Mouse (Mus musculus) kidney, adult 11 months (tissue): ENCODE data around the gene Gdf7.

ENCODE experiments used
- DNase-seq: peaks from one replicate; pipeline ENCODE4 v3.0.0; 2022

Gdf7 gene

DNA sequence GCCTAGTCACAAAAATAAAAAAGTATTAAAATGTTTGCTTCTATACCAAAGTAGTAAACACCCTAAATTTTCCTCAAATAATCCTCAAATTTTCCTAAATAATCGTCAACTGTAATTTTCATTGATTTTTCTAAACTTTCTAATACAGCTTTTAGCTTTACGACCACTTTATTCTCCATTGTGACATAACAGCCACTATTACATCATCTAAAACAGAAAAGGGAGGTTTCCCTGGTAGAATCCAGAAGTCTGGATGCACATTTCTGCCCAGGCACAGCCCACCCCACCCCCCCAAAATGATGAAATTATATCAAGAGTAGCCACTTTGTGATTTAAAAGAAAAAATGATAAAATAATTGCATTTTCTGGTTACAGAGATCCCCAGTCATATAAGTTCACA lies 5.6 kb downstream of the Gdf7 start:
- DNase-seq, result no peak

GRCm38 (mm10) chr12:8295307-8295913 lies 6.3 kb downstream of the Gdf7 start:
- no peak for DNase-seq

DNA sequence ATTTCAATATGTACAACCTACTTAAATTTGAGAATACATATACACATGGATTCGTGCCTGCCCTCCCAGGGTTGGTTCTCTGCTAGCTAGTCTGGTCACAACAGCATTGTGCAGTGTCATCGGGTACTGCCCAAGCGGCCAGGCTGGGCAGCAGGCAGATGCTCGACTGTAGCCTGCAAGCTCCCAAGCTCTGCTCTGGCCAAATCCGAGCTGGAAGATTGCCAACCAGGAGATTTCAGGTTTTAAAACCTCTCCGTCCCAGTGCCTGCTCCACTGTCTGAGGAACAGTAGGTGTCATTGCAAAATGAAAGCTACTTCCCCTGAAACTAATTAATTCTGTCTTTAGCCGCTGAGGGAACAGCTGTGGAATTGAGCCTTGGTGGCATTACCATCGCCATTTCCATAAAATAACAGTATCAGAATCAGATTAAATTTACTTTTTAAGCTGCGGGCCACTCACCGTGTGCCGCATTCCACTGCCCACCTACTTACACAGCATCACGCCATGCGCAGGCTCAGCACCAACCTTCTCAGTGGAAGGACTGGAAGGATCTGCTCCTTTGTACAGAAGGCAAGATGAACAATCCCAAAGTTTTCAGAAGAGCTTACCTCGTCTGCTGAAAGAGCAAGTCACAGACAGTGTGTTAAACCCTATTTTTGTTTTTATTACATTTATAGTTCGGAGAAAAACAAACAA lies 10.4 kb downstream of the Gdf7 start:
- DNase-seq, result no peak

DNA sequence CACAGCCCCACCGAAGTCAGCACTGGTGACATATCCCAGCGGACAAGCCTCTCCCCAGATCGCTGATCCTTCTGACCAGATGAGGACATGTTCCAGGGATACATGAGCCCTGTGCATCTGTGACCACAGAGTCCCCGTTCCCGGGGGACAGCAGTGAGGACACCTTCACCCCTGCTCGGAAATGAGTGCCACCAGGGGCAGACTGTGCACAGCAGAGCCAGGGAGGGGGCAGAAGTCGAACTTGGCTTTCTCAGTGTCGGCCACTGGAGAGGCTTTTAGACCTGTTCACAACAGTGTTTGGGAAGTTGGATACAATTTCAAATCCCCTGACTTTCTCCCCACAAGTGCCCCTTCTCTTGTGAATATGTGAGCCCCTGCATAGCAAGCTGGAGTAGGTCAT lies 12.3 kb downstream of the Gdf7 start:
- DNase-seq, result no peak

GRCm38 (mm10) chr12:8289099-8289498 lies 12.7 kb downstream of the Gdf7 start:
- no peak for DNase-seq

GRCm38 (mm10) chr12:8287970-8288369 lies 13.8 kb downstream of the Gdf7 start:
- no peak for DNase-seq

GRCm38 (mm10) chr12:8281225-8282017 lies 20.3 kb downstream of the Gdf7 start:
- no peak for DNase-seq

DNA sequence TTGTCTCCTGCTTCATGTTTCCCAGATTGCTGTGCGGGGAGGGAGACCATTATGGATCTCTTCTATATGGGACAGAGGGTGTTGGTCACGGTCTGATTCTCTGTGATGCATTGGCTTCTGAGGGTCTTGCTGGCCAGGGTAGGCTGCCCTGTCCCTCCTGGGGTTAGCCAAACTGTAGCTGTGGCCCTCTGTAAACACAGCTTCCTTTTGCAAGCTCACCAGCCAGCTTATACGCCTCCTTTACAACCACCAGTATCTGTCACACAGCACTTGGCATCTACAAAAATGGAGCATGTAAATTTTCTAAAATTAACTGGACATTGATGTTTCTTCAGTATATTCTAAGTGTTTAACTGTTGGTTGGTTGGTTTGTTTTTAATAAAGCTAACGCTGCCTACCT lies 26.3 kb downstream of the Gdf7 start:
- DNase-seq, result no peak

GRCm38 (mm10) chr12:8273471-8274171 lies 28.1 kb downstream of the Gdf7 start:
- no peak for DNase-seq

DNA sequence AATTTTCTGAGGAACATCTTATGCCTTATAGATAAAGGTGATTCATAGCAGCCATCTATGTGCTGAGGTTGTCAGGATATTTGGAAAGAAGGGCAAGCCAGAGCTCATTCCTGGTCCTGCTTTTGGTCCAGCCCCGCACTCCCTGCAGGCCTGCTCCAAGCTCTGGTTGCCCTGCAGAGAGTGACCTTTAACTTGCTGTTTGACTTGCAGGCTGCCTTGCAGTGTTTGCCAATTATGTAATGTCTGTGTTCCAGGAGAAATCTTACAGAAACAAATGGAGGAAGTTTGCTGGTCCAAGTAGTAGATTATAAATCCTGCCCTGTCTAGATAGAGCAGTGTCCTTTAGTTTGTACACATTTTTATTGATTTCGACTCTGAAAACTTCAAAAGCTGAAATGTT lies 30.3 kb downstream of the Gdf7 start:
- peak; percentile 27 for DNase-seq

- no peak for DNase-seq
Measured at GRCm38 (mm10) chr12:8269627-8270026, 32.1 kb downstream of the Gdf7 start.

- DNase-seq, result peak; percentile 33
Measured at GRCm38 (mm10) chr12:8266311-8266710, 35.4 kb downstream of the Gdf7 start.

GRCm38 (mm10) chr12:8260297-8260696 lies 41.5 kb downstream of the Gdf7 start:
- no peak for DNase-seq
